Mouse (Mus musculus) embryonic fibroblast, embryonic 13.5 days (primary cell): Measurements from ENCODE around the gene Trpm3. TPM values are rescaled to one million over a fixed set of nuclear protein-coding genes. Genes with fewer than 3 reads are reported as not detected.

ENCODE experiments used
- H3K27ac ChIP-seq: 2 replicates; pipeline ENCODE4 v1.5.1; 2012; ENCODE audit warnings: low read length, control low read depth, inconsistent platforms; ENCODE audit not compliant: insufficient read depth
- H3K4me1 ChIP-seq: 2 replicates; pipeline ENCODE4 v1.6.1; 2011; ENCODE audit warnings: low read length; ENCODE audit not compliant: control insufficient read depth, insufficient read depth
- H3K4me3 ChIP-seq: 2 replicates; pipeline ENCODE4 v1.5.1; 2011; ENCODE audit warnings: mild to moderate bottlenecking, control low read depth, low read length; ENCODE audit not compliant: insufficient read depth
- CTCF ChIP-seq: IDR thresholded peaks from 2 replicates; pipeline ENCODE4 v1.5.1; 2011; ENCODE audit warnings: mild to moderate bottlenecking, control low read depth, low read length, moderate library complexity, borderline replicate concordance; ENCODE audit not compliant: insufficient read depth
- POLR2A ChIP-seq: IDR thresholded peaks from 2 replicates; pipeline ENCODE4 v1.6.1; 2011; ENCODE audit warnings: low read depth, mild to moderate bottlenecking, control low read depth, low read length, moderate library complexity
- polyA plus RNA-seq: library from polyadenylated mRNA; stranded (reverse); fragments of >200 nt; gene quantifications from 2 replicates; pipeline ENCODE4 v1.2.4, GENCODE M21; 2011; ENCODE audit warnings: low read depth; ENCODE audit not compliant: missing spikeins, insufficient read length

The Trpm3 gene
- polyA plus RNA-seq, 1 experiment, result 0.46 TPM

DNA sequence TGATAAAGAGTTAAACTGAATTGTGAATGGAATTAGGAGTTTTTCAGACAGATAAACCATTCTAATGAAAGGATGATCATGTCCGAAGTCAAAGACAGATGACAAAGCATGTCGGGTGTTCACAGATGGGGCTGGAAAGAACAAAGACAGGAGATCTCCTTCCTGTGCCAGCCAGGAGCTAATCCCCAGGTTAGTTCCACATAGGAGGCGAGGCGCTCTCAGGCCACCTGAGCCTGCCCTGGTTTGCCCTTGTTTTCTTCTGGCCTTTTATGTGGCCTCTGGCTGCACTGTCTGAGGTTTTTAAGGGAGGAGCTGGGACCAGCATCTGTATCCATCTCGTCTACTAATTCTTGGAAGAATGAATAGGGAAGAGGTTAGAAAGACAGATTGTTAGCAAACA, 801.0 kb downstream of the Trpm3 start:
- no peak for TF ChIP-seq CTCF
- no peak for TF ChIP-seq POLR2A
- H3K27ac ChIP-seq, result no peak overlapping the region
- H3K4me1 ChIP-seq, result no peaks in the 10 kb centered on the region; the same call in 1 of the 2 replicates

DNA sequence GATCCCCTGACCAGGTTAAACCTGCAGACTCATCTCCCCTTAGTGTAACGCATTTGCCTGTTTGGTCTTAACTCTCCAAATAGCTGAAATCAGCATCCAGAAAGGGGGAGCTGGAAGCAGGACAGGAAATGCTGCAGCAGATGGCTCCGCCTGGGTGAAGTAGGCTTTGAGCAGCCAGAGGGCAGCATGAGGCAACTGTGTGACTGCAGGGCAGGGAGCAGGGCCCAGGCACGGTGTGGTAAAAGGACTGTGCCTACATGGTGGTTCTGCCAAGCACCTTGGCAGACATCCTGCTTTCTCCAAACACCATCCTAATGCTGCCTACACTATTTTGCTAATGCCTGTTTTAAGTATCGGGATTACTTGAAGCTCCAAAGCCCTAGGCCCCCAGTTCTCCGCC, 801.6 kb downstream of the Trpm3 start:
- H3K4me3 ChIP-seq, result no peak overlapping the region
- TF ChIP-seq CTCF (peak; percentile 88; the same call in 1 of the 2 replicates), POLR2A (no peak)
- no peaks in the 10 kb centered on the region; the same call in 1 of the 2 replicates for H3K4me1 ChIP-seq
- H3K27ac ChIP-seq, result no peak overlapping the region

More for the DNA sequence above, 801.0 kb downstream of the Trpm3 start:
- no peak overlapping the region for H3K4me3 ChIP-seq

DNA sequence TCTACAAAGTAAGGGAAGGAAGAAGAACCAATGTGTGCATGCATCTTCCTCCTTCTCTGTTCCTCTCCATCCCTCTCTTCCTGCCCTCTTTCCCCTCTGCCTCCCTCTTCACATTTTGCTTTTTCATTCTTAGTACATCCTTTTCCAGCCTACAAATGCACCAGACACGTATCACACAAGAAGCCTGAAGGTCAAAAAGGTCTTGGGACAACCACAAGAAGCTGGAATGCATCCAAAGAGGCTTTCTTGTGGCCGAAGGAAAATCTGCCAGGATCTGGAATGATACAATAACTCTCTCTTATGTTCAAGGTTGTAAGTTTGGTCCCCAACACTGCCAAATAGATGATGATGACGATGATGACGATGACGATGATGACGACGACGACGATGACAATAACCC, 802.1 kb downstream of the Trpm3 start:
- H3K4me3 ChIP-seq, result no peak overlapping the region
- TF ChIP-seq CTCF (no peak), POLR2A (no peak)

DNA sequence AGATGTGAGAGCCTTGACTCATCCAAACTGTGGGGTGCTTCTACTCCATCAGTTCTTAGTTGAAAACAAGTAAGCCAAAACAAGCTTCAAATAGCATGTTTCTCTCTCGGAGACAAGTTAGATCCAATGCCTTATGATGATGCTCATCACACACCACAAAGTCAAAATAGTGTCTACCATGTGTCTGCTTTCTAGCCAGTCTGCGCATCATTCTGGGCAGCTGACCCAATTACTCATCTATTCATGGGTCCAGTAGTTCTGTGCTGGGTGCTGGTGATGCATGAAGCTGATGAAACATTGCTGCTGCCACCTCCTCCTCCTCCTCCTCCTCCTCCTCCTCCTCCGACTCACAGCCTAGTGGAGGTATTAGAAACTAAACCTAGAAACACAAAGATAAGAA, 813.6 kb downstream of the Trpm3 start:
- Histone ChIP-seq H3K4me3 (no peak overlapping the region), H3K27ac (no peak overlapping the region), H3K4me1 (no peaks in the 10 kb centered on the region)
- no peak for TF ChIP-seq POLR2A
- TF ChIP-seq CTCF, result no peak

More for the DNA sequence above, 802.1 kb downstream of the Trpm3 start:
- Histone ChIP-seq H3K4me1 (no peaks in the 10 kb centered on the region; the same call in 1 of the 2 replicates), H3K27ac (no peak overlapping the region)

DNA sequence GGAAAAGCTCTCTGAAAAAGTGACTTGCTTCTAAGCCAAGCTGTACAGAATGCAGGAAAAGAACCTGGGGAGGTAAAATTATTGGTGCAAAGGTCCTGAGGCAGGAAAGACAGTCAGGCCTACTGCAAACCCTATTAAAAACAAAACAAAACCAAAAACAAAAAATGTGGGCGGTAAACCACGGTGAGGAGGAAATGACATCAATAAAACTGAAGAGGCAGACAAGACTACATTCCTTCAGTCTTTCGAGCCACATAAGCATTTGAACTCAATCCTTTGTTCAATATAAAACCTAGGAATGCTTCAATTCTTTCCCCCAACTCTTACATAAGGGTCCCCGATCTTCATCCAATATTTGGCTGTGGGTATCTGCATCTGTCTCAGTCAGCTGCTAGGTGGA, 814.3 kb downstream of the Trpm3 start:
- TF ChIP-seq POLR2A (no peak), CTCF (no peak)
- no peak overlapping the region for H3K4me3 ChIP-seq
- H3K27ac ChIP-seq, result no peak overlapping the region
- no peaks in the 10 kb centered on the region for H3K4me1 ChIP-seq

DNA sequence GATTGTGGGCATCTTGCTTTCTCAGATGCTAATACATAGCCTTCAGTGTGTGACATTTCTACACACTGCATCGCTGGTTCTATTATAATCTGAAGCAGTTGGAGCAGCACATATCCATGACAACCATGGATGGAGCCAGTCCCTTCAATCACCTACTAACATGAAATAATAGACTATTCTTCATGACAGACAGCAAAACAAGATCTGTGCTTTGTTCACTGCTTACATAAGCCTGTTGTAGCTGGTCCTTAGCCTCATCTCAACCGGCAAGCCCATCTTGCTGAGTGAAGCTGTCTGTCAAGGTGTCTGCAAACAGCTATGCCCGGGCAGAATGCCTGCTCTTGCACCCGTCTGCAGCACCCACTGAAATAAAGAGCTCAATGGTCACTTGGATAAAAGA, 819.6 kb downstream of the Trpm3 start:
- Histone ChIP-seq H3K4me1 (no peaks in the 10 kb centered on the region), H3K27ac (no peak overlapping the region), H3K4me3 (no peak overlapping the region)
- TF ChIP-seq CTCF (no peak), POLR2A (no peak)

DNA sequence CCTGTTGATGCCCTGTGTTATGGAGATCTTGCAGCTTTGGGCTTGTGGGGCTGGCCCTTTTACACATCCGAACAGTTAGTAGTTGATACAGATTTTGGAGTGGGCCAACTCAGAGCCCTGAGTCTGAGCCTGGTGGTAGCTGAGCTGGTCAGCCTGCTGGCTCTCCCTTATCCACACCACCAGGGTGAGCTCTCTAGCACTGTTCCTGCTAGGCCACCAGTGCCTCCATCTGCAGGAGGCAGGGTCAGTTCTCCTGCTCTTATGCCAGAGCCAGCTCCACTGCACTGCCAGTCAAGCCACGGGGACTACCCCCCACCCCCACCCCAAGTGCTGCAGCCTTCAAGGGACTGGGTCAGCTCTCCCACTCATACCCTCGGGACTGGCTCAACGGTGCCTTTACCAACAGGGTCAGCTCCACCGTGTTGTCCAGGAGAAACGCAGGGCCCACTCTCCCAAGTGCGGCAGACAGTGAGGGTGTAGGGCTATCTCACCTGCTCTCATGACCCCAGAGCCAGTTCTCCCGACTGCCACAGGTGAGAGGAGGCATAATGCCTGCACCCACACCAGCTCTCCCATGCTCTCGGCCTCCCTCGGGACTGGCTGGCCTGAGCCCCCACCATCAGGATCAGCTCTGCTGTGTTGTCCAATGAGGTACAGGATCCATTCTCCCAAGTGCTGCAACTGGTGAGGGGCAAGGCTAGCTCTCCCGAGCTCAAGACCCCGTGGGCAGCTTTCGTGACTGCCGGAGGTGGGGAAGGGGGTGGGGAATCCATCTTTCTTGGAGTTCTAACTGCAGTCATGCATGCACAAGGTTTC, 821.8 kb downstream of the Trpm3 start:
- no peak for TF ChIP-seq CTCF
- TF ChIP-seq POLR2A, result no peak
- Histone ChIP-seq H3K4me3 (no peak overlapping the region), H3K27ac (no peak overlapping the region), H3K4me1 (no peaks in the 10 kb centered on the region)

DNA sequence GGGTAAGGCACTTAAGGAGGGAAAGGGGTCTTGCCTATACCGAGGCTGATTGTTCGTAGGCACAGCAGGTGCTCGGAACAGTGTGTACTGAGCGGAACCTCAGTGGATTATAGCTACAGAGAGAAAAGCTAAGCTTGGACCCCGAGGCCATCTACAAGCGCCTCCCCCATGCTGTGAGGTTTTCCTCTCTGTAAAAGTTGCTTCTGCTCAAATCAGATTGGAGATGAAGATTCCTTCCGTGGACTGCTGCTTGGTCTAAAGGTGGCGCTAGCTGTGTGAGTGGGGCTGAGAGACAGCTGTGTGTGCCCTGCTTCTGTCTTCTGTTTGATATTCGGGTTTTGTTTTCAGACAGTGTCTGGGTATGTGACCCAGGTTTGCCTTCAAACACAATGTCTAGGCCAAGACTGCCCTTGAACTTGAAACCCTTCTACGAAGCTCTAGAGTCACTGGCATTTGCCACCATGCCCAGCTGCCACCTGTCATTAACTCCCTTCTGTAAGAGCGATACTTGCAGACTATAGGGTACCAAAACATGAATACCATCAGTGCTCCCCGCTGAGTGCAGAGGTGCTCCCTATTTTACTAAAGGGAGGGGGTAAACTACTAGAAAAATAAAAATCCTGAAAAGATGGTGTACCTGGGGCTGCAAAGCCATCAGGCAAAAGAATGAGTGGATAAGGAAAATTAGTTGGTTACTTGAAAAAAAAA, 823.3 kb downstream of the Trpm3 start:
- Histone ChIP-seq H3K4me1 (no peaks in the 10 kb centered on the region), H3K27ac (no peak overlapping the region), H3K4me3 (no peak overlapping the region)
- no peak for TF ChIP-seq POLR2A
- no peak for TF ChIP-seq CTCF

DNA sequence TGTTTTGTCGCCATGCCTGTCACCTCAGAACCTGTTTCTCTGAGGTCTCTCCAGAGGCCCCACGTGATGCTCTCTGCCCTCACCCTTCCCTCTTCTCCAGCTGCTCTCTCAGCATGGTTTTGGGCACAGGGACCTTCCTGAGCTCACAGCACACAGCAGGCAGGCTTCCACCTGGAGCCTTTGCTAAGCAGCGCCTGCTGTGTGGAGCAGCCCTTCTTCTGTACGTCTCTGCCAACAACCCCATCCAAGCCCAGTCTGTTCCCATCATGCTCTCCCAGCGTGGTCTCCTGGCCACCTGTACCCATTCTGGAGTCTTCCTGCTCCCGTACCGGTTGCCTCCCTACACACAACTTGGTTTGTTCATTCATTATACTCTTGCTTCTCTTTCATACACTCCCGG, 823.9 kb downstream of the Trpm3 start:
- Histone ChIP-seq H3K27ac (no peak overlapping the region), H3K4me1 (no peaks in the 10 kb centered on the region), H3K4me3 (no peak overlapping the region)
- TF ChIP-seq CTCF, result no peak
- TF ChIP-seq POLR2A, result no peak
